Mouse (Mus musculus): Measurements from ENCODE around the gene Rnf26. TPM values are rescaled to one million over a fixed set of nuclear protein-coding genes. Genes with fewer than 3 reads are reported as not detected.

Rnf26 gene
- total and polyA plus RNA-seq, 2 experiments from 2014 or later = 15.0 to 33.4 TPM

GRCm38 (mm10) chr9:44067241-44067959, 45.9 kb downstream of the Rnf26 start:
- H3K36me3 ChIP-seq (ENCODE audit: insufficient read depth, low read length) = no peaks in the 10 kb centered on the region
- WGBS = 6% methylated on average over 15 of the region's 15 CpGs
- H3K9me3 ChIP-seq (ENCODE audit: low read length) = no peaks in the 10 kb centered on the region
- no peak for TF ChIP-seq CTCF (IDR thresholded peaks at IDR 0.05)
- DNase-seq (ENCODE audit: low spot score) = peak; percentile 63
- no peak overlapping the region for H3K27ac ChIP-seq (ENCODE audit: low read depth, low read length)
- peak overlapping the region; percentile 91 for H3K4me2 ChIP-seq (ENCODE audit: low read depth, low read length, poor library complexity, severe bottlenecking)
- H3K9ac ChIP-seq (replicated peaks; ENCODE audit: low read length, poor library complexity, severe bottlenecking) = peak overlapping the region; percentile 61
- peak overlapping the region; percentile 55 for H3K4me3 ChIP-seq (ENCODE audit: low read depth, low read length)
- no peaks in the 10 kb centered on the region for H3K27me3 ChIP-seq (ENCODE audit: insufficient read depth, low read length)
- H3K4me1 ChIP-seq (ENCODE audit: insufficient read depth, low read length) = 0 out of 2 replicates have a peak, but pooled peaks cover 3% of the 10 kb centered on the region
- ATAC-seq (ENCODE audit: low FRiP score) = peak; percentile 47

GRCm38 (mm10) chr9:44066785-44067225, 46.5 kb downstream of the Rnf26 start, which contains the start of gene Usp2:
Gene Usp2, plus strand, starts transcription at chr9:44067021.
- Histone ChIP-seq H3K9ac (replicated peaks; ENCODE audit: low read length, poor library complexity, severe bottlenecking) (peak within 1 kb of the TSS; percentile 61), H3K4me1 (ENCODE audit: insufficient read depth, low read length) (0 out of 2 replicates have a peak, but pooled peaks cover 3% of the 10 kb centered on the region), H3K27me3 (ENCODE audit: insufficient read depth, low read length) (no peaks in the 10 kb centered on the region), H3K36me3 (ENCODE audit: insufficient read depth, low read length) (no peaks in the 10 kb centered on the region), H3K4me3 (ENCODE audit: low read depth, low read length) (peak within 1 kb of the TSS; percentile 55), H3K9me3 (ENCODE audit: low read length) (no peaks in the 10 kb centered on the region), H3K27ac (ENCODE audit: low read depth, low read length) (no peak within 1 kb of the TSS), H3K4me2 (ENCODE audit: low read depth, low read length, poor library complexity, severe bottlenecking) (peak within 1 kb of the TSS; percentile 91)
- TF ChIP-seq CTCF (IDR thresholded peaks at IDR 0.05) = peak; percentile 92
- ATAC-seq (ENCODE audit: low FRiP score) = peak; percentile 99
- DNase-seq (ENCODE audit: low spot score) = peak; percentile 99
- under 1% methylated on average over 38 of the region's 38 CpGs for WGBS

GRCm38 (mm10) chr9:44065177-44065576, 48.1 kb downstream of the Rnf26 start:
- 45% methylated on average over 1 of the region's 1 CpGs for WGBS
- H3K27ac ChIP-seq (ENCODE audit: low read depth, low read length) = no peak overlapping the region
- H3K4me3 ChIP-seq (ENCODE audit: low read depth, low read length) = no peak overlapping the region
- no peak for ATAC-seq (ENCODE audit: low FRiP score)
- H3K27me3 ChIP-seq (ENCODE audit: insufficient read depth, low read length) = no peaks in the 10 kb centered on the region
- no peak overlapping the region for H3K4me2 ChIP-seq (ENCODE audit: low read depth, low read length, poor library complexity, severe bottlenecking)
- TF ChIP-seq CTCF (IDR thresholded peaks at IDR 0.05) = 0 out of 2 replicates have a peak, but pooled peaks have one; percentile 30
- no peak for DNase-seq (ENCODE audit: low spot score)
- no peaks in the 10 kb centered on the region for H3K36me3 ChIP-seq (ENCODE audit: insufficient read depth, low read length)
- no peak overlapping the region for H3K9ac ChIP-seq (replicated peaks; ENCODE audit: low read length, poor library complexity, severe bottlenecking)
- 0 out of 2 replicates have a peak, but pooled peaks cover 3% of the 10 kb centered on the region for H3K4me1 ChIP-seq (ENCODE audit: insufficient read depth, low read length)
- no peaks in the 10 kb centered on the region for H3K9me3 ChIP-seq (ENCODE audit: low read length)

- WGBS = 88% methylated on average over 6 of the region's 6 CpGs
- H3K36me3 ChIP-seq (ENCODE audit: insufficient read depth, low read length) = no peaks in the 10 kb centered on the region
- no peak overlapping the region for H3K4me3 ChIP-seq (ENCODE audit: low read depth, low read length)
- no peak overlapping the region for H3K27ac ChIP-seq (ENCODE audit: low read depth, low read length)
- H3K27me3 ChIP-seq (ENCODE audit: insufficient read depth, low read length) = no peaks in the 10 kb centered on the region
- no peak for ATAC-seq (ENCODE audit: low FRiP score)
- H3K4me1 ChIP-seq (ENCODE audit: insufficient read depth, low read length) = no peaks in the 10 kb centered on the region
- no peak for TF ChIP-seq CTCF (IDR thresholded peaks at IDR 0.05)
- no peak overlapping the region for H3K4me2 ChIP-seq (ENCODE audit: low read depth, low read length, poor library complexity, severe bottlenecking)
- H3K9ac ChIP-seq (replicated peaks; ENCODE audit: low read length, poor library complexity, severe bottlenecking) = no peak overlapping the region
- H3K9me3 ChIP-seq (ENCODE audit: low read length) = no peaks in the 10 kb centered on the region
- DNase-seq (ENCODE audit: low spot score) = no peak
These were observed 54.7 kb downstream of the Rnf26 start for GRCm38 (mm10) chr9:44058606-44059005.

- Histone ChIP-seq H3K36me3 (ENCODE audit: insufficient read depth, low read length) (no peaks in the 10 kb centered on the region), H3K9me3 (ENCODE audit: low read length) (no peaks in the 10 kb centered on the region), H3K9ac (replicated peaks; ENCODE audit: low read length, poor library complexity, severe bottlenecking) (no peak overlapping the region), H3K4me3 (ENCODE audit: low read depth, low read length) (no peak overlapping the region), H3K27me3 (ENCODE audit: insufficient read depth, low read length) (no peaks in the 10 kb centered on the region), H3K4me2 (ENCODE audit: low read depth, low read length, poor library complexity, severe bottlenecking) (no peak overlapping the region), H3K27ac (ENCODE audit: low read depth, low read length) (no peak overlapping the region), H3K4me1 (ENCODE audit: insufficient read depth, low read length) (no peaks in the 10 kb centered on the region)
- ATAC-seq (ENCODE audit: low FRiP score) (no peak), DNase-seq (ENCODE audit: low spot score) (no peak)
- 78% methylated on average over 1 of the region's 1 CpGs for WGBS
- TF ChIP-seq CTCF (IDR thresholded peaks at IDR 0.05) = no peak
These were observed 59.4 kb downstream of the Rnf26 start for GRCm38 (mm10) chr9:44053936-44054335.

GRCm38 (mm10) chr9:44052855-44053254, 60.5 kb downstream of the Rnf26 start:
- ATAC-seq (ENCODE audit: low FRiP score) (no peak), DNase-seq (ENCODE audit: low spot score) (no peak)
- Histone ChIP-seq H3K36me3 (ENCODE audit: insufficient read depth, low read length) (no peaks in the 10 kb centered on the region), H3K27me3 (ENCODE audit: insufficient read depth, low read length) (no peaks in the 10 kb centered on the region), H3K4me1 (ENCODE audit: insufficient read depth, low read length) (no peaks in the 10 kb centered on the region), H3K9me3 (ENCODE audit: low read length) (no peaks in the 10 kb centered on the region), H3K4me2 (ENCODE audit: low read depth, low read length, poor library complexity, severe bottlenecking) (no peak overlapping the region), H3K27ac (ENCODE audit: low read depth, low read length) (no peak overlapping the region), H3K9ac (replicated peaks; ENCODE audit: low read length, poor library complexity, severe bottlenecking) (no peak overlapping the region), H3K4me3 (ENCODE audit: low read depth, low read length) (no peak overlapping the region)
- 62% methylated on average over 3 of the region's 3 CpGs for WGBS
- TF ChIP-seq CTCF (IDR thresholded peaks at IDR 0.05) = peak; percentile 46
